Mouse (Mus musculus) splenic B cell, adult 2 months (primary cell): ENCODE measurements around the gene Olfr199.
"Not testable (repeated sequence)": the region's sequence is repeated elsewhere in the genome, so short reads cannot be mapped to it uniquely, and the experiment has no call there.

Source experiments
- DNase-seq: peaks from one replicate; pipeline ENCODE4 v3.0.0-alpha.2; 2011; ENCODE audit warnings: low read depth, low spot score
- H3K27me3 ChIP-seq: 2 replicates; pipeline ENCODE4 v1.6.1; 2012; ENCODE audit warnings: mild to moderate bottlenecking, low read length, moderate library complexity, mixed read lengths; ENCODE audit not compliant: control insufficient read depth, poor library complexity, insufficient read depth, severe bottlenecking
- H3K36me3 ChIP-seq: 2 replicates; pipeline ENCODE4 v1.6.1; 2012; ENCODE audit warnings: mild to moderate bottlenecking, low read length, moderate library complexity, mixed read lengths; ENCODE audit not compliant: control insufficient read depth, poor library complexity, insufficient read depth, severe bottlenecking

The Olfr199 gene

GRCm38 (mm10) chr16:59219667-59220066 is at the start of gene Olfr199:
Gene Olfr199, minus strand, starts transcription at chr16:59219767.
- H3K36me3 ChIP-seq, H3K27me3 ChIP-seq, DNase-seq: not testable (repeated sequence)

GRCm38 (mm10) chr16:59269097-59269496 is 49.5 kb upstream of the Olfr199 start:
- not testable (repeated sequence) for H3K27me3 ChIP-seq, H3K36me3 ChIP-seq

GRCm38 (mm10) chr16:59249684-59250083 is 30.1 kb upstream of the Olfr199 start:
- no peaks in the 10 kb centered on the region for H3K36me3 ChIP-seq
- no peaks in the 10 kb centered on the region for H3K27me3 ChIP-seq
- no peak for DNase-seq

More at GRCm38 (mm10) chr16:59269097-59269496, 49.5 kb upstream of the Olfr199 start:
- not testable (repeated sequence) for DNase-seq

GRCm38 (mm10) chr16:59217861-59218260 is 1.7 kb downstream of the Olfr199 start:
- H3K27me3 ChIP-seq, H3K36me3 ChIP-seq, DNase-seq: not testable (repeated sequence)

GRCm38 (mm10) chr16:59203433-59203832 is 16.1 kb downstream of the Olfr199 start, which contains the start of gene Olfr198:
Gene Olfr198, minus strand, starts transcription at chr16:59203533.
- H3K36me3 ChIP-seq, DNase-seq, H3K27me3 ChIP-seq: not testable (repeated sequence)

- Histone ChIP-seq H3K27me3 (no peaks in the 10 kb centered on the region), H3K36me3 (no peaks in the 10 kb centered on the region)
- no peak for DNase-seq
Measured at GRCm38 (mm10) chr16:59170354-59170753, 49.2 kb downstream of the Olfr199 start, which contains the start of gene Olfr196. Gene Olfr196, minus strand, starts transcription at chr16:59170454.
